Mouse (Mus musculus) heart, embryonic 12.5 days (tissue): ENCODE results near the gene Coa4. TPM values are rescaled to one million over a fixed set of nuclear protein-coding genes. Genes with fewer than 3 reads are reported as not detected.

ENCODE experiments used
- ATAC-seq: fragments of 200-750 bp; cut with Nextera tagmentation; 2 replicates; pipeline ENCODE4 v1.8.0; 2017; ENCODE audit warnings: moderate TSS enrichment, moderate library complexity; ENCODE audit not compliant: insufficient number of reproducible peaks, low FRiP score
- H3K27ac ChIP-seq: fragments of 300-500 bp; sonication (generic); 2 replicates; pipeline ENCODE4 v1.5.1; 2016; ENCODE audit warnings: mild to moderate bottlenecking, moderate library complexity; ENCODE audit not compliant: poor library complexity, severe bottlenecking
- H3K27me3 ChIP-seq: fragments of 300-500 bp; sonication (generic); replicated peaks from 2 replicates; pipeline ENCODE4 v1.6.1; 2016; ENCODE audit warnings: mild to moderate bottlenecking, moderate library complexity
- H3K36me3 ChIP-seq: fragments of 300-500 bp; sonication (generic); 2 replicates; pipeline ENCODE4 v1.6.1; 2016; ENCODE audit warnings: mild to moderate bottlenecking, moderate library complexity
- H3K4me1 ChIP-seq: fragments of 300-500 bp; sonication (generic); replicated peaks from 2 replicates; pipeline ENCODE4 v1.6.1; 2016; ENCODE audit warnings: mild to moderate bottlenecking
- H3K4me2 ChIP-seq: fragments of 300-500 bp; sonication (generic); 2 replicates; pipeline ENCODE4 v1.6.1; 2016; ENCODE audit warnings: mild to moderate bottlenecking, moderate library complexity
- H3K4me3 ChIP-seq: fragments of 300-500 bp; sonication (generic); 2 replicates; pipeline ENCODE4 v1.5.1; 2016; ENCODE audit warnings: mild to moderate bottlenecking
- H3K9ac ChIP-seq: fragments of 300-500 bp; sonication (generic); 2 replicates; pipeline ENCODE4 v1.6.1; 2016; ENCODE audit warnings: mild to moderate bottlenecking, moderate library complexity
- H3K9me3 ChIP-seq: fragments of 300-500 bp; sonication (generic); replicated peaks from 2 replicates; pipeline ENCODE4 v1.6.1; 2016; ENCODE audit warnings: mild to moderate bottlenecking, moderate library complexity
- WGBS: fragments of 180-500 bp; shearing (Covaris S2); methylation state at CpG from one replicate; pipeline ENCODE4 v1.1.7; 2016; 5-methylcytosine and 5-hydroxymethylcytosine counted together
- polyA plus RNA-seq: library from polyadenylated mRNA; unstranded; fragments of >200 nt; fragmentation: Nextera tagmentation; extraction: Ambion mirVana; gene quantifications from 2 replicates; pipeline ENCODE4 v1.2.1, GENCODE M21; 2016

Coa4 gene
- polyA plus RNA-seq, 1 experiment from 2014 or later = 18.9 TPM

- WGBS = 96% methylated on average over 9 of the region's 9 CpGs
- H3K27me3 ChIP-seq = no peaks in the 10 kb centered on the region
These were observed 40.1 kb upstream of the Coa4 start for GRCm38 (mm10) chr7:100496791-100497190.

DNA sequence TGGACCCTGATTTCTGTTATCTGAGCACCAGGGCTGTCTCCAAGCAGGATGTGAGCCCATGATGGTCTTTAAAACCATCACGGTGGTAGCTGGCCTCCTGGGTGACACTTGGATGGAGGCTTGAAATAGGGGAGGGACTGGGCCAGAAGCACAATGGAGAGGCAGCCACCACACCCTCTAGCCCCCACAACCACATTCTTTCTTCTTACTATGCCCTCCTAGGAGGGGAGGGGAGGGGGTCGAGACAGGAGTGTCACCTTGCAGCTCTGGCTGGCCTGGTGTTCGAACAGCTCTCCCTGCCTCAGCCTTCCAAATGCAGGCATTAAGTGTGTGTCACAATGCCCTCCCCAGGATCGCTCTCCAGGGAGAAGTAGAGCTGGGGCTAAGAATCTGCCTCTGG is 39.5 kb upstream of the Coa4 start:
- H3K4me2 ChIP-seq = no peak overlapping the region
- WGBS = 72% methylated on average over 4 of the region's 4 CpGs
- peaks cover 43% of the 10 kb centered on the region for H3K36me3 ChIP-seq
- no peaks in the 10 kb centered on the region for H3K9me3 ChIP-seq
- no peak overlapping the region for H3K27ac ChIP-seq
- H3K9ac ChIP-seq = no peak overlapping the region
- no peak overlapping the region for H3K4me3 ChIP-seq
- H3K4me1 ChIP-seq = peaks cover 56% of the 10 kb centered on the region
- no peak for ATAC-seq
- H3K27me3 ChIP-seq = no peaks in the 10 kb centered on the region

More at GRCm38 (mm10) chr7:100496791-100497190, 40.1 kb upstream of the Coa4 start:
- H3K4me3 ChIP-seq = no peak overlapping the region
- H3K4me1 ChIP-seq = peaks cover 59% of the 10 kb centered on the region
- no peak overlapping the region for H3K4me2 ChIP-seq
- no peak overlapping the region for H3K27ac ChIP-seq
- no peak for ATAC-seq
- peaks cover 43% of the 10 kb centered on the region for H3K36me3 ChIP-seq
- no peak overlapping the region for H3K9ac ChIP-seq
- no peaks in the 10 kb centered on the region for H3K9me3 ChIP-seq

- 90% methylated on average over 13 of the region's 13 CpGs for WGBS
These were observed 38.9 kb upstream of the Coa4 start for GRCm38 (mm10) chr7:100497982-100498381.

GRCm38 (mm10) chr7:100499465-100499864 is 37.4 kb upstream of the Coa4 start:
- no peak for ATAC-seq
- Histone ChIP-seq H3K36me3 (peaks cover 43% of the 10 kb centered on the region), H3K9ac (no peak overlapping the region), H3K4me1 (peaks cover 39% of the 10 kb centered on the region), H3K9me3 (no peaks in the 10 kb centered on the region), H3K4me2 (no peak overlapping the region), H3K27me3 (no peaks in the 10 kb centered on the region), H3K27ac (no peak overlapping the region), H3K4me3 (no peak overlapping the region)

More at GRCm38 (mm10) chr7:100497982-100498381, 38.9 kb upstream of the Coa4 start:
- Histone ChIP-seq H3K4me2 (no peak overlapping the region), H3K4me3 (no peak overlapping the region), H3K27me3 (no peaks in the 10 kb centered on the region), H3K9me3 (no peaks in the 10 kb centered on the region), H3K36me3 (peaks cover 43% of the 10 kb centered on the region), H3K9ac (no peak overlapping the region), H3K27ac (no peak overlapping the region), H3K4me1 (peaks cover 52% of the 10 kb centered on the region)
- ATAC-seq = no peak

GRCm38 (mm10) chr7:100500276-100500977 is 36.4 kb upstream of the Coa4 start:
- Histone ChIP-seq H3K36me3 (peaks cover 43% of the 10 kb centered on the region), H3K4me3 (no peak overlapping the region), H3K4me2 (no peak overlapping the region), H3K9ac (no peak overlapping the region), H3K9me3 (no peaks in the 10 kb centered on the region), H3K27me3 (no peaks in the 10 kb centered on the region), H3K27ac (0 out of 2 replicates have a peak overlapping the region, but pooled peaks have one; percentile 1), H3K4me1 (peaks cover 29% of the 10 kb centered on the region)
- WGBS = 69% methylated on average over 16 of the region's 16 CpGs
- no peak for ATAC-seq

- Histone ChIP-seq H3K4me1 (peaks cover 21% of the 10 kb centered on the region), H3K9me3 (no peaks in the 10 kb centered on the region), H3K27me3 (no peaks in the 10 kb centered on the region), H3K27ac (no peak overlapping the region), H3K9ac (no peak overlapping the region), H3K36me3 (peaks cover 42% of the 10 kb centered on the region), H3K4me2 (no peak overlapping the region), H3K4me3 (no peak overlapping the region)
- WGBS = 75% methylated on average over 6 of the region's 6 CpGs
- ATAC-seq = no peak
These were observed 35.6 kb upstream of the Coa4 start for GRCm38 (mm10) chr7:100501027-100501843.

DNA sequence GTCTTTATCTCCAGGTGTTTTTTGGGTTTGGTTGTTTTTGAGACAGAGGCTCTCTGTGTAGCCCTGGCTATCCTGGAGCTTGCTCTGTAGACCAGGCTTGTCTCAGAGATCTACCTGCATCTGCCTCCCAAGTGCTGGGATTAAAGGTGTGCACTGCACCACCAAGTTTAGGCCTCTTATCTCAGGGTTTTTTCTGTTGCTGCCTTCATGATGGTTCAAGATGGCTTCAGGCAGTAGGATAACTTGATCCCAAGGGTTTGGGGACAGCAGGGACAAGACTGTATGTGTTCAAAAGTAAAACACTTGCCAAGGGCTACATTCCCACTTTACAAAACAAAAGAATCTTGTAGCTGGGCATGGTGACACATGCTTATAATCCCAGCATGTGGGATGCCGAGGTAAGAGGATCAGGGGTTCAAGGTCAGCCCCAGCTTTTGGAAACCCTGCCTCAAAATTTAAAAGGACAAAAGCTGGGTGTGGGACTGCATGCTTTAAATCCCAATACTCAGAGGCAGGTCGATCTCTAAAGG is 35.0 kb upstream of the Coa4 start:
- no peak overlapping the region for H3K4me3 ChIP-seq
- no peak overlapping the region for H3K27ac ChIP-seq
- 72% methylated on average over 2 of the region's 2 CpGs for WGBS
- no peak overlapping the region for H3K9ac ChIP-seq
- peaks cover 35% of the 10 kb centered on the region for H3K36me3 ChIP-seq
- peaks cover 16% of the 10 kb centered on the region for H3K4me1 ChIP-seq
- ATAC-seq = no peak
- no peak overlapping the region for H3K4me2 ChIP-seq
- no peaks in the 10 kb centered on the region for H3K9me3 ChIP-seq
- H3K27me3 ChIP-seq = no peaks in the 10 kb centered on the region

- H3K36me3 ChIP-seq = peaks cover 30% of the 10 kb centered on the region
- ATAC-seq = no peak
- H3K4me2 ChIP-seq = no peak overlapping the region
- H3K9me3 ChIP-seq = no peaks in the 10 kb centered on the region
- H3K27ac ChIP-seq = no peak overlapping the region
- H3K4me1 ChIP-seq = peaks cover 14% of the 10 kb centered on the region
- H3K27me3 ChIP-seq = no peaks in the 10 kb centered on the region
- H3K4me3 ChIP-seq = no peak overlapping the region
- no peak overlapping the region for H3K9ac ChIP-seq
- 66% methylated on average over 7 of the region's 7 CpGs for WGBS
These were observed 34.4 kb upstream of the Coa4 start for GRCm38 (mm10) chr7:100502374-100502922.

DNA sequence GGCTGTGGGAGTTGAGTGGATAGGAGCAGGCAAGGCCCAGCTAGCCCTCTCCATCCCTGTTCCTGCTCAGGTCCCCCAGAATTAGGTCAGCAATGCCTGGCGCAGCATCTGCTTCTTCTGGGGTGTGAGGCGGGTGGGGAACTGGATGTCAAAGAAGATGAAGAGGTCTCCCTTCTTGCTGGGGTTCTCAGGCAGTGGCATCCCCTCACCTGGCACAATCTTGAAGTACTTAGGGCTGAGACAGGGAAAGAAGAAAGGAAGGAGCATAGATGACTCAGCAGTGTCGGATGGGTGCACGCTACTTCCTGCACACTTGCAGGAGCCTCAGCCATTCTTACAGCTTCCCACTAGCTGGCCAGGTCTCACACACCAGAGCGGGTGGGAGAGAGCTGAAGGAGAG is 33.8 kb upstream of the Coa4 start:
- Histone ChIP-seq H3K27ac (no peak overlapping the region), H3K9me3 (no peaks in the 10 kb centered on the region), H3K4me2 (no peak overlapping the region), H3K36me3 (peaks cover 24% of the 10 kb centered on the region), H3K27me3 (no peaks in the 10 kb centered on the region), H3K4me3 (no peak overlapping the region), H3K9ac (no peak overlapping the region), H3K4me1 (peaks cover 14% of the 10 kb centered on the region)
- 79% methylated on average over 5 of the region's 5 CpGs for WGBS
- no peak for ATAC-seq

DNA sequence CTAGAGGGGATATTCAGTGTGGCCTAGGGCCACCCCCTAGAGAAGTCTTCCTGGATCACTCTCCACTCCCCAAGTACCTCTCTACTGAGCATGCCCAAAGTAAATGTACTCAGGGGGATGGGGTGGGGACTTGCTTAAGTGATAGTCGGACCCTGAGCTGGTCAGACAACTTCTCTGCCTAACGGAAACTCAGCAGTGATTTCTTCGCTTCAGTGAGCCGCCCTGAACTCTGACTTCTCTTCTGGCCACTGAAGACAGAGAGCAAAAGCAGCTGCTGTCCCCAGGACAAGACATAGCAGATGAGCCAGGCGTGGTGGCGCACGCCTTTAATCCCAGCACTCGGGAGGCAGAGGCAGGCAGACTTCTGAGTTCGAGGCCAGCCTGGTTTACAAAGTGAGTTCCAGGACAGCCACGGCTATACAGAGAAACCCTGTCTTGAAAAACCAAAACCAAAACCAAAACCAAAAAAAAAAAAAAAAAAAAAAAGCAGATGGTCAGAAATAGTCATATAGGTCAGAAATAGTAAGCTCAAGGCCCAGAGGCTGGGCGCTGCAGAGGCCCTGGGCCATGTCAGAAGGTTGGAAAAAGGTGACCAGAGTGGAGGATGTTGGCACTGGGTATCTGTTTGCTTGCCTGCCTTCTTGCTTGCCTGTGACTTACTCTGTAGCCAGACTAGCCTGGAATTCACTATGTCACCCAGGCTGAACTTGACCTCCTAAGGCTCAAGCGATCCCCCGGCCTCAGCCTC is 32.0 kb upstream of the Coa4 start:
- ATAC-seq = no peak
- H3K27ac ChIP-seq = no peak overlapping the region
- H3K36me3 ChIP-seq = peaks cover 5% of the 10 kb centered on the region; the same call in 1 of the 2 replicates
- H3K4me2 ChIP-seq = no peak overlapping the region
- H3K9me3 ChIP-seq = no peaks in the 10 kb centered on the region
- H3K9ac ChIP-seq = no peak overlapping the region
- H3K27me3 ChIP-seq = no peaks in the 10 kb centered on the region
- no peak overlapping the region for H3K4me3 ChIP-seq
- 77% methylated on average over 13 of the region's 13 CpGs for WGBS
- peaks cover 14% of the 10 kb centered on the region for H3K4me1 ChIP-seq
